Mouse (Mus musculus) E14TG2a.4 (cell line): ENCODE data around the gene Hist3h2a.

ENCODE experiments used
- CTCF ChIP-seq: conservative IDR thresholded peaks from 2 replicates; pipeline ENCODE4 v1.5.1; 2014; ENCODE audit warnings: low read length
- NANOG ChIP-seq: IDR thresholded peaks from 2 replicates; pipeline ENCODE4 v1.6.1; 2014; ENCODE audit warnings: borderline replicate concordance, low read length, mixed read lengths

DNA sequence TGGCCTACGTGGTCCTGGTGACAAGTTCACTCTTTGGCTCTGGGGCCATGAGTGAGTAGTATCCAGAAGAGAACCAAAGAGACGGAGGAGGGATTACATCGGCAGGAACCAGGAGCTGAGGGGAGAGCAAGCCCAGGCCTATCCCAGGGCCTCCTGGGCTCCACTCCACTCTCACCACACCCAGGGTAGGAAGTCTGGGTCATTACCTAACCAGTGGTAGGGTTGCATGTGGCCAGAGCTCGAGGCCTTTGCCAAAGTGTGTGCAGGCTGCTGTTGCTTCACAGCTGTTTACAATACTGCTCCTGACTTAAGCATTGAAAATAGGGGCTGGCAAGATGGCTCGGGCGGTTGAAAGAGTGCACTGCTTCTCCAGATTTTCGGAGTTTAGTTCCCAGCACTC lies 25.2 kb downstream of the Hist3h2a start:
- TF ChIP-seq CTCF: no peak
- no peak for TF ChIP-seq NANOG
